Mouse (Mus musculus) hindbrain, embryonic 16.5 days (tissue): ENCODE measurements around the gene Rnh1. TPM values are rescaled to one million over a fixed set of nuclear protein-coding genes. Genes with fewer than 3 reads are reported as not detected.

Source experiments
- ATAC-seq: fragments of 200-750 bp; cut with Nextera tagmentation; 2 replicates; pipeline ENCODE4 v1.8.0; 2017; ENCODE audit warnings: moderate TSS enrichment, moderate library complexity
- H3K27ac ChIP-seq: fragments of 300-500 bp; sonication (generic); 2 replicates; pipeline ENCODE4 v1.5.1; 2014; ENCODE audit warnings: low read depth, mild to moderate bottlenecking, control low read depth, low read length, moderate library complexity
- H3K27me3 ChIP-seq: fragments of 300-500 bp; sonication (generic); replicated peaks from 2 replicates; pipeline ENCODE4 v1.6.1; 2014; ENCODE audit warnings: low read length; ENCODE audit not compliant: control insufficient read depth, insufficient read depth
- H3K36me3 ChIP-seq: fragments of 300-500 bp; sonication (generic); 2 replicates; pipeline ENCODE4 v1.6.1; 2014; ENCODE audit warnings: mild to moderate bottlenecking, low read length, moderate library complexity, mixed read lengths; ENCODE audit not compliant: control insufficient read depth, insufficient read depth
- H3K4me1 ChIP-seq: fragments of 300-500 bp; sonication (generic); 2 replicates; pipeline ENCODE4 v1.6.1; 2014; ENCODE audit warnings: low read depth, low read length; ENCODE audit not compliant: control insufficient read depth, insufficient read depth
- H3K4me2 ChIP-seq: fragments of 300-500 bp; sonication (generic); 2 replicates; pipeline ENCODE4 v1.6.1; 2014; ENCODE audit warnings: mild to moderate bottlenecking, low read length, control low read depth, moderate library complexity
- H3K4me3 ChIP-seq: fragments of 300-500 bp; sonication (generic); 2 replicates; pipeline ENCODE4 v1.5.1; 2014; ENCODE audit warnings: mild to moderate bottlenecking, low read length, control low read depth, moderate library complexity
- H3K9ac ChIP-seq: fragments of 300-500 bp; sonication (generic); 2 replicates; pipeline ENCODE4 v1.6.1; 2014; ENCODE audit warnings: low read depth, mild to moderate bottlenecking, control low read depth, low read length, moderate library complexity
- H3K9me3 ChIP-seq: fragments of 300-500 bp; sonication (generic); 2 replicates; pipeline ENCODE4 v1.6.1; 2014; ENCODE audit warnings: mild to moderate bottlenecking, low read length, moderate library complexity; ENCODE audit not compliant: control insufficient read depth
- WGBS: fragments of 180-500 bp; shearing (Covaris S2); extraction: QIAGEN DNeasy Blood & Tissue Kit; methylation state at CpG from one replicate; pipeline ENCODE4 v1.1.7; 2014; 5-methylcytosine and 5-hydroxymethylcytosine counted together
- polyA plus RNA-seq: library from polyadenylated mRNA; unstranded; fragments of >200 nt; fragmentation: Nextera tagmentation; extraction: Ambion mirVana; gene quantifications from 2 replicates; pipeline ENCODE4 v1.2.1, GENCODE M21; 2015

Gene Rnh1
- polyA plus RNA-seq, 1 experiment from 2014 or later = 54.1 TPM

DNA sequence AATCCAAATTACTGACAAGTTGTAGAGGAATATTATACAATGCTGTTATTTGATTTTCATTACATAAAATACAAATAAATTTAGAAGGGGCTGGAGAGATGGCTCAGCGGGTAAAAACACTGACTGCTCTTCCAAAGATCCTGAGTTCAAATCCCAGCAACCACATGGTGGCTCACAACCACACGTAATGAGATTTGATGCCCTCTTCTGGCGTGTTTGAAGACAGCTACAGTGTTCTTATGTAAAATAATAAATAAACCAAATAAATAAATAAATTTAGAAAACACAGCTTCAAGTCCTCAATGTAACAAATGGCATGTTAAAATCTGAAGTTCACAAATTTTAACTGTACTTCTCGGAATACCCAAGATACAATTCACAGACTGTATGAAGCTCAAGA, 2.4 kb upstream of the Rnh1 start:
- WGBS = 87% methylated on average over 4 of the region's 4 CpGs
- Histone ChIP-seq H3K27ac (no peak overlapping the region), H3K4me2 (no peak overlapping the region), H3K9me3 (no peaks in the 10 kb centered on the region), H3K9ac (no peak overlapping the region), H3K27me3 (no peaks in the 10 kb centered on the region), H3K4me1 (peaks cover 5% of the 10 kb centered on the region), H3K36me3 (no peaks in the 10 kb centered on the region), H3K4me3 (no peak overlapping the region)
- no peak for ATAC-seq

- WGBS = 83% methylated on average over 5 of the region's 5 CpGs
- H3K9ac ChIP-seq = no peak overlapping the region
- H3K27me3 ChIP-seq = no peaks in the 10 kb centered on the region
- no peaks in the 10 kb centered on the region for H3K9me3 ChIP-seq
- H3K4me3 ChIP-seq = peak overlapping the region; percentile 54
- H3K4me2 ChIP-seq = peak overlapping the region; percentile 75
- ATAC-seq = no peak
- no peaks in the 10 kb centered on the region for H3K36me3 ChIP-seq
- H3K27ac ChIP-seq = peak overlapping the region; percentile 92; the same call in 1 of the 2 replicates
- peaks cover 5% of the 10 kb centered on the region for H3K4me1 ChIP-seq
These were observed 730 bp upstream of the Rnh1 start for GRCm38 (mm10) chr7:141173323-141173850.

DNA sequence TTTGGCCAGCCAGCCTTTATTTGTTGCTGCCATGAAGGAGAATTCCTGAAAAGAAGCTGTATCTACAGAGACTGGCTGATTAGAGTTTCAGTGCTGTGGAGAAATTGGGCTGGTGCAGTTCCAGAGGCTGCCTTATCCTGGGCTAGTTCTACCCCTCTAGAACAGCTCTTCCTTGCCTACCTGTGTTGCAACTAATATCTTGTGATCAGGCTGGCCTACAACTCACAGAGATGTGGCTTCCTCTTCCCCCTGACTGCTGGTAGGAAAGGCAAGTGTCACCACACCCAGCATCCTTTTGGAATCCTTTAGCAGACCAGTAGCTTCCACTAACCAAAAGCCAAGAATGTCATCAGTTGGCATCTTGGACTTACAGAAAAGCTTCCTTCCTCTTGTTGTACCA, 2.8 kb downstream of the Rnh1 start:
- no peaks in the 10 kb centered on the region for H3K36me3 ChIP-seq
- H3K9me3 ChIP-seq = no peaks in the 10 kb centered on the region
- no peak overlapping the region for H3K4me2 ChIP-seq
- no peak for ATAC-seq
- no peak overlapping the region for H3K4me3 ChIP-seq
- H3K9ac ChIP-seq = no peak overlapping the region
- peaks cover 5% of the 10 kb centered on the region for H3K4me1 ChIP-seq
- no peaks in the 10 kb centered on the region for H3K27me3 ChIP-seq
- H3K27ac ChIP-seq = no peak overlapping the region

DNA sequence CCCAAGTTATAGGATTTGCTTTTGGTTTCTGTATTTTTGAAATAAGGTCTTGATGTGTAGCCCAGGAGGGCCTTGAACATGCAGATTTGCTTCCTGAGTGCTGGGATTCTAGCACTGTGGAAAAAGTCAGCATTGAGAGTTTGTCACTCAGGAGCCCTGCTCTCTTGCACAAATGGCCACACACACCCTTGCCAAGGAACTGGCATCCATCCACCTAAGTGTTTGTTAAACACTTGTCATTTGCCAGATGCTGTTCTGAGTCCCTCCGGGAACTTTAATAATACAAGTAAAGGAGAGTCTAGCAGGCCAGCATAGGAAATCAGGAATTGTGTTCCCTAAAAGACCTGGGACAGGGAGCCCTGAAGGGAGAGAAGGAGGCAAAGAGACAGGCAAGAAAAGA, 3.4 kb downstream of the Rnh1 start:
- Histone ChIP-seq H3K9me3 (no peaks in the 10 kb centered on the region), H3K4me2 (no peak overlapping the region), H3K4me1 (peaks cover 5% of the 10 kb centered on the region), H3K36me3 (no peaks in the 10 kb centered on the region), H3K4me3 (no peak overlapping the region), H3K27me3 (no peaks in the 10 kb centered on the region), H3K9ac (no peak overlapping the region), H3K27ac (no peak overlapping the region)
- WGBS = 67% methylated on average over 1 of the region's 1 CpGs
- ATAC-seq = no peak

GRCm38 (mm10) chr7:141168518-141168953, 4.1 kb downstream of the Rnh1 start:
- Histone ChIP-seq H3K27ac (no peak overlapping the region), H3K4me2 (peak overlapping the region; percentile 54), H3K27me3 (no peaks in the 10 kb centered on the region), H3K4me1 (peaks cover 5% of the 10 kb centered on the region), H3K4me3 (peak overlapping the region; percentile 33), H3K36me3 (no peaks in the 10 kb centered on the region), H3K9me3 (no peaks in the 10 kb centered on the region), H3K9ac (peak overlapping the region; percentile 54)
- ATAC-seq = no peak
- WGBS = 5% methylated on average over 22 of the region's 22 CpGs

- peak overlapping the region; percentile 33 for H3K4me3 ChIP-seq
- H3K36me3 ChIP-seq = no peaks in the 10 kb centered on the region
- H3K4me1 ChIP-seq = peaks cover 1% of the 10 kb centered on the region
- ATAC-seq = no peak
- 23% methylated on average over 7 of the region's 7 CpGs for WGBS
- H3K9me3 ChIP-seq = no peaks in the 10 kb centered on the region
- H3K27ac ChIP-seq = no peak overlapping the region
- peak overlapping the region; percentile 54 for H3K4me2 ChIP-seq
- no peaks in the 10 kb centered on the region for H3K27me3 ChIP-seq
- peak overlapping the region; percentile 54 for H3K9ac ChIP-seq
These were observed 4.6 kb downstream of the Rnh1 start for GRCm38 (mm10) chr7:141167901-141168517.

- Histone ChIP-seq H3K36me3 (peaks cover 3% of the 10 kb centered on the region; the same call in 1 of the 2 replicates), H3K4me2 (no peak overlapping the region), H3K27me3 (no peaks in the 10 kb centered on the region), H3K9ac (no peak overlapping the region), H3K4me1 (no peaks in the 10 kb centered on the region; the same call in 1 of the 2 replicates), H3K27ac (no peak overlapping the region), H3K4me3 (no peak overlapping the region), H3K9me3 (no peaks in the 10 kb centered on the region)
- WGBS = 87% methylated on average over 6 of the region's 6 CpGs
- ATAC-seq = no peak
These were observed 7.8 kb downstream of the Rnh1 start for GRCm38 (mm10) chr7:141164850-141165249.

DNA sequence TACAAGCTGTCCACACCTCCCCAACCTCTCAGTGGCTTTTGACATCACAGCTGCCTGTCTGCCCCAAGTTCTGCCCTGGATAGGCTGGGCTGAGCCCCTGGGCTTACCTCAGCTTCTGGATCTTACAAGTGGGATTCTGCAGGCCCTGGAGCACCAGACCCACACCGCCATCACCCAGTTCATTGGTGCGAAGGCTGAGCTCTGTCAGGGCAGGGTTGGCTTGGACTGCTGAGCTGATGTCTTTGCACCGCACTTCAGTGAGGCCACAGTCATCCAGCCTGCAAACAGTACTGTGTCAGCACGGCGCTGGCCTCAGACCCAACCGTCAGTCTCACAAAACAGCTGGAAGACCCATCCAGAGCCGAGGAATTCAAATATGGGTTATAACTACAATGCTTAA, 8.3 kb downstream of the Rnh1 start:
- Histone ChIP-seq H3K27me3 (no peaks in the 10 kb centered on the region), H3K9ac (no peak overlapping the region), H3K4me1 (no peaks in the 10 kb centered on the region; the same call in 1 of the 2 replicates), H3K36me3 (peaks cover 3% of the 10 kb centered on the region; the same call in 1 of the 2 replicates), H3K4me3 (no peak overlapping the region), H3K4me2 (no peak overlapping the region), H3K9me3 (no peaks in the 10 kb centered on the region), H3K27ac (no peak overlapping the region)
- WGBS = 92% methylated on average over 7 of the region's 7 CpGs
- ATAC-seq = no peak

GRCm38 (mm10) chr7:141155362-141155761, 17.3 kb downstream of the Rnh1 start:
- Histone ChIP-seq H3K4me3 (no peak overlapping the region), H3K9me3 (no peaks in the 10 kb centered on the region), H3K36me3 (peaks cover 17% of the 10 kb centered on the region), H3K4me2 (no peak overlapping the region), H3K27me3 (no peaks in the 10 kb centered on the region), H3K9ac (no peak overlapping the region), H3K4me1 (no peaks in the 10 kb centered on the region), H3K27ac (no peak overlapping the region)
- no peak for ATAC-seq
- 89% methylated on average over 9 of the region's 9 CpGs for WGBS
